Mouse (Mus musculus) brain, embryonic 14.5 days (tissue): ENCODE results near the gene Opcml.

Experiments
- CTCF ChIP-seq: fragments of 200-500 bp; IDR thresholded peaks from 2 replicates; pipeline ENCODE4 v1.5.1; 2012; ENCODE audit warnings: inconsistent platforms, mild to moderate bottlenecking, moderate library complexity, borderline replicate concordance; ENCODE audit not compliant: insufficient read depth, insufficient read length; ENCODE audit errors: extremely low read depth
- POLR2A ChIP-seq: fragments of 200-500 bp; IDR thresholded peaks from 2 replicates; pipeline ENCODE4 v1.6.1; 2012; ENCODE audit warnings: mild to moderate bottlenecking, inconsistent platforms, borderline replicate concordance; ENCODE audit not compliant: poor library complexity, insufficient read depth, insufficient read length, severe bottlenecking; ENCODE audit errors: extremely low read depth

DNA sequence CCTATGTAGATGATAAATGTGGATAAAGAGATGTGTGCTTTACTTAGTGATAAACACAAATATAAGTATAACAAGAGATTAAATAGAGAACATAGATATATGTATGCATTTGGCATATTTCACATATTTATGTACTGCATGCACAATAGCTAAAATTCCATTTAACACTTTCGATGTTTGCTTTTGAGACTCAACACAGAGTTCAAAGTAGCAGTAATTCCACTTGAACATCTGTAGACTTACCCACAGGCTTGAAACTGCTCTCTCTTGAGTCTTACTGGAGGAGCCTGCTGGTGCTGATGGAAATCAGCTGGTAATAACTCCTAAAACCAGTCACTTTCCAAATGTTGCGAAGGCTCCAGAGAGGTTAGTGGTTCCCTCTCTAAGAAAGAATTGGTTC lies 258.6 kb downstream of the Opcml start:
- TF ChIP-seq CTCF = no peak
- TF ChIP-seq POLR2A = no peak
